Mouse (Mus musculus) thymus, postnatal 10 days (tissue): ENCODE data around the gene Bloc1s4.

Experiments used
- DNase-seq, 2 experiments: peaks; one replicate each; pipeline ENCODE4 v3.0.0; 2021; ENCODE audit warnings: low spot score in 2 of 2

The Bloc1s4 gene

GRCm38 (mm10) chr5:36742126-36742848 lies 6.2 kb downstream of the Bloc1s4 start:
- peak; percentile 50 to 86 for DNase-seq

GRCm38 (mm10) chr5:36739829-36740228 lies 8.6 kb downstream of the Bloc1s4 start:
- DNase-seq: no peak

GRCm38 (mm10) chr5:36738799-36739615 lies 9.4 kb downstream of the Bloc1s4 start:
- no peak for DNase-seq

GRCm38 (mm10) chr5:36737765-36738164 lies 10.7 kb downstream of the Bloc1s4 start:
- no peak for DNase-seq

- DNase-seq: no peak
Measured at GRCm38 (mm10) chr5:36736009-36736408, 12.4 kb downstream of the Bloc1s4 start.

GRCm38 (mm10) chr5:36735106-36735505 lies 13.3 kb downstream of the Bloc1s4 start:
- DNase-seq: no peak

- DNase-seq: no peak
Measured at GRCm38 (mm10) chr5:36733405-36733804, 15.0 kb downstream of the Bloc1s4 start.

- no peak for DNase-seq
Measured at GRCm38 (mm10) chr5:36731901-36732652, 16.4 kb downstream of the Bloc1s4 start.

- no peak for DNase-seq
Measured at GRCm38 (mm10) chr5:36730689-36731088, 17.8 kb downstream of the Bloc1s4 start.

- DNase-seq: no peak
Measured at GRCm38 (mm10) chr5:36729923-36730322, 18.5 kb downstream of the Bloc1s4 start.

GRCm38 (mm10) chr5:36729086-36729473 lies 19.4 kb downstream of the Bloc1s4 start:
- no peak for DNase-seq

GRCm38 (mm10) chr5:36728403-36729085 lies 19.9 kb downstream of the Bloc1s4 start:
- no peak for DNase-seq

- DNase-seq: no peak
Measured at GRCm38 (mm10) chr5:36727776-36728175, 20.7 kb downstream of the Bloc1s4 start.

GRCm38 (mm10) chr5:36727136-36727535 lies 21.3 kb downstream of the Bloc1s4 start:
- no peak for DNase-seq

- no peak for DNase-seq
Measured at GRCm38 (mm10) chr5:36726387-36726801, 22.1 kb downstream of the Bloc1s4 start.

- no peak for DNase-seq
Measured at GRCm38 (mm10) chr5:36725861-36726260, 22.6 kb downstream of the Bloc1s4 start.

GRCm38 (mm10) chr5:36724274-36724673 lies 24.2 kb downstream of the Bloc1s4 start:
- DNase-seq: no peak

- no peak for DNase-seq
Measured at GRCm38 (mm10) chr5:36723356-36723755, 25.1 kb downstream of the Bloc1s4 start.

- DNase-seq: peak; percentile 28 to 31
Measured at GRCm38 (mm10) chr5:36722415-36722856, 26.0 kb downstream of the Bloc1s4 start.

- DNase-seq: no peak
Measured at GRCm38 (mm10) chr5:36720710-36721375, 27.6 kb downstream of the Bloc1s4 start.

GRCm38 (mm10) chr5:36720219-36720618 lies 28.2 kb downstream of the Bloc1s4 start:
- no peak for DNase-seq
